Mouse (Mus musculus) hindbrain, embryonic 14.5 days (tissue): ENCODE results near the gene Fkbp2. TPM values are rescaled to one million over a fixed set of nuclear protein-coding genes. Genes with fewer than 3 reads are reported as not detected.

Experiments
- ATAC-seq: fragments of 200-750 bp; cut with Nextera tagmentation; 2 replicates; pipeline ENCODE4 v1.8.0; 2017; ENCODE audit warnings: moderate number of reproducible peaks, mild to moderate bottlenecking, moderate TSS enrichment, moderate library complexity; ENCODE audit not compliant: low FRiP score
- DNase-seq: peaks from one replicate; pipeline ENCODE4 v3.0.0-alpha.2; 2015; ENCODE audit warnings: low spot score
- H3K27ac ChIP-seq: fragments of 300-500 bp; sonication (generic); 2 replicates; pipeline ENCODE4 v1.5.1; 2014; ENCODE audit warnings: mild to moderate bottlenecking, moderate library complexity
- H3K27me3 ChIP-seq: fragments of 300-500 bp; sonication (generic); 2 replicates; pipeline ENCODE4 v1.6.1; 2014; ENCODE audit warnings: mild to moderate bottlenecking, low read length, mixed read lengths; ENCODE audit not compliant: control insufficient read depth, insufficient read depth
- H3K36me3 ChIP-seq: fragments of 300-500 bp; sonication (generic); replicated peaks from 2 replicates; pipeline ENCODE4 v1.6.1; 2014; ENCODE audit not compliant: control insufficient read depth, insufficient read depth
- H3K4me1 ChIP-seq: fragments of 300-500 bp; sonication (generic); replicated peaks from 2 replicates; pipeline ENCODE4 v1.6.1; 2014; ENCODE audit warnings: antibody characterized with exemption, low read length, mixed read lengths; ENCODE audit not compliant: control insufficient read depth, insufficient read depth
- H3K4me2 ChIP-seq: fragments of 300-500 bp; sonication (generic); replicated peaks from 2 replicates; pipeline ENCODE4 v1.6.1; 2014; ENCODE audit warnings: mild to moderate bottlenecking, moderate library complexity
- H3K4me3 ChIP-seq: fragments of 300-500 bp; sonication (generic); replicated peaks from 2 replicates; pipeline ENCODE4 v1.5.1; 2014; ENCODE audit warnings: mild to moderate bottlenecking, low read length
- H3K9ac ChIP-seq: fragments of 300-500 bp; sonication (generic); 2 replicates; pipeline ENCODE4 v1.6.1; 2014
- H3K9me3 ChIP-seq: fragments of 300-500 bp; sonication (generic); 2 replicates; pipeline ENCODE4 v1.6.1; 2016; ENCODE audit warnings: low read length; ENCODE audit not compliant: control insufficient read depth
- WGBS: fragments of 180-500 bp; shearing (Covaris S2); extraction: QIAGEN DNeasy Blood & Tissue Kit; methylation state at CpG from one replicate; pipeline ENCODE4 v1.1.7; 2014; 5-methylcytosine and 5-hydroxymethylcytosine counted together
- polyA plus RNA-seq: library from polyadenylated mRNA; unstranded; fragments of >200 nt; fragmentation: Nextera tagmentation; extraction: Ambion mirVana; gene quantifications from 2 replicates; pipeline ENCODE4 v1.2.1, GENCODE M21; 2014

Fkbp2 gene
- polyA plus RNA-seq, 1 experiment from 2014 or later = 101 TPM

- Histone ChIP-seq H3K9ac (no peak overlapping the region), H3K27me3 (no peaks in the 10 kb centered on the region), H3K27ac (no peak overlapping the region), H3K9me3 (no peaks in the 10 kb centered on the region), H3K4me3 (no peak overlapping the region), H3K4me2 (no peak overlapping the region), H3K4me1 (no peaks in the 10 kb centered on the region), H3K36me3 (no peaks in the 10 kb centered on the region)
- DNase-seq (no peak), ATAC-seq (no peak)
- WGBS = 91% methylated on average over 9 of the region's 9 CpGs
These were observed 26.7 kb upstream of the Fkbp2 start for GRCm38 (mm10) chr19:7006892-7007593.

GRCm38 (mm10) chr19:6999360-7000063, 19.2 kb upstream of the Fkbp2 start:
- no peaks in the 10 kb centered on the region for H3K9me3 ChIP-seq
- no peak overlapping the region for H3K27ac ChIP-seq
- no peaks in the 10 kb centered on the region for H3K27me3 ChIP-seq
- no peak overlapping the region for H3K4me2 ChIP-seq
- no peak overlapping the region for H3K4me3 ChIP-seq
- peaks cover 21% of the 10 kb centered on the region for H3K36me3 ChIP-seq
- no peak for DNase-seq
- WGBS = 93% methylated on average over 19 of the region's 19 CpGs
- peaks cover 17% of the 10 kb centered on the region for H3K4me1 ChIP-seq
- no peak overlapping the region for H3K9ac ChIP-seq
- ATAC-seq = no peak

GRCm38 (mm10) chr19:6997721-6998290, 17.5 kb upstream of the Fkbp2 start:
- DNase-seq = no peak
- no peaks in the 10 kb centered on the region for H3K27me3 ChIP-seq
- ATAC-seq = no peak
- peaks cover 21% of the 10 kb centered on the region for H3K36me3 ChIP-seq
- H3K27ac ChIP-seq = no peak overlapping the region
- H3K4me1 ChIP-seq = peaks cover 21% of the 10 kb centered on the region
- H3K9me3 ChIP-seq = no peaks in the 10 kb centered on the region
- WGBS = 84% methylated on average over 9 of the region's 9 CpGs
- H3K4me3 ChIP-seq = no peak overlapping the region
- H3K9ac ChIP-seq = no peak overlapping the region
- no peak overlapping the region for H3K4me2 ChIP-seq

- peak within 1 kb of the TSS; percentile 26; the same call in 1 of the 2 replicates for H3K27ac ChIP-seq
- peak within 1 kb of the TSS; percentile 59 for H3K4me3 ChIP-seq
- H3K4me2 ChIP-seq = peak within 1 kb of the TSS; percentile 68
- H3K27me3 ChIP-seq = no peaks in the 10 kb centered on the region
- ATAC-seq (peak; percentile 74), DNase-seq (peak; percentile 80)
- peaks cover 22% of the 10 kb centered on the region for H3K4me1 ChIP-seq
- peaks cover 21% of the 10 kb centered on the region for H3K36me3 ChIP-seq
- H3K9me3 ChIP-seq = no peaks in the 10 kb centered on the region
- peak within 1 kb of the TSS; percentile 74 for H3K9ac ChIP-seq
- WGBS = under 1% methylated on average over 24 of the region's 24 CpGs
These were observed 15.7 kb upstream of the Fkbp2 start, which contains the start of the genes Nudt22 and Trpt1 for GRCm38 (mm10) chr19:6996006-6996405. Gene Nudt22 (minus strand): TSS chr19:6996117. Gene Trpt1 (plus strand): TSS chr19:6996131.

- Histone ChIP-seq H3K9ac (peak overlapping the region; percentile 74), H3K4me3 (peak overlapping the region; percentile 59), H3K4me2 (peak overlapping the region; percentile 68), H3K27me3 (no peaks in the 10 kb centered on the region), H3K9me3 (no peaks in the 10 kb centered on the region), H3K27ac (no peak overlapping the region), H3K36me3 (peaks cover 21% of the 10 kb centered on the region), H3K4me1 (peaks cover 22% of the 10 kb centered on the region)
- no peak for DNase-seq
- 52% methylated on average over 21 of the region's 21 CpGs for WGBS
- no peak for ATAC-seq
These were observed 15.1 kb upstream of the Fkbp2 start for GRCm38 (mm10) chr19:6995255-6995991.

GRCm38 (mm10) chr19:6994489-6994888, 14.2 kb upstream of the Fkbp2 start:
- peaks cover 12% of the 10 kb centered on the region for H3K36me3 ChIP-seq
- H3K4me2 ChIP-seq = no peak overlapping the region
- H3K9ac ChIP-seq = no peak overlapping the region
- no peak overlapping the region for H3K27ac ChIP-seq
- H3K9me3 ChIP-seq = no peaks in the 10 kb centered on the region
- DNase-seq (no peak), ATAC-seq (no peak)
- no peak overlapping the region for H3K4me3 ChIP-seq
- H3K27me3 ChIP-seq = no peaks in the 10 kb centered on the region
- 88% methylated on average over 8 of the region's 8 CpGs for WGBS
- peaks cover 22% of the 10 kb centered on the region for H3K4me1 ChIP-seq

GRCm38 (mm10) chr19:6994002-6994401, 13.7 kb upstream of the Fkbp2 start:
- Histone ChIP-seq H3K4me2 (no peak overlapping the region), H3K9me3 (no peaks in the 10 kb centered on the region), H3K9ac (no peak overlapping the region), H3K36me3 (peaks cover 7% of the 10 kb centered on the region), H3K27me3 (no peaks in the 10 kb centered on the region), H3K4me3 (no peak overlapping the region), H3K27ac (no peak overlapping the region), H3K4me1 (peaks cover 22% of the 10 kb centered on the region)
- ATAC-seq = no peak
- WGBS = 86% methylated on average over 8 of the region's 8 CpGs
- no peak for DNase-seq

- H3K9ac ChIP-seq = peak overlapping the region; percentile 56
- no peak for DNase-seq
- H3K4me3 ChIP-seq = peak overlapping the region; percentile 47
- no peaks in the 10 kb centered on the region for H3K9me3 ChIP-seq
- H3K36me3 ChIP-seq = no peaks in the 10 kb centered on the region
- H3K4me2 ChIP-seq = peak overlapping the region; percentile 91
- WGBS = 67% methylated on average over 14 of the region's 14 CpGs
- no peaks in the 10 kb centered on the region for H3K27me3 ChIP-seq
- ATAC-seq = no peak
- no peak overlapping the region for H3K27ac ChIP-seq
- H3K4me1 ChIP-seq = peaks cover 24% of the 10 kb centered on the region
These were observed 12.9 kb upstream of the Fkbp2 start for GRCm38 (mm10) chr19:6993011-6993770.
